Mouse (Mus musculus): Measurements from ENCODE around the gene Pom121l2.

- TF ChIP-seq CTCF (IDR thresholded peaks at IDR 0.05; ENCODE audit: borderline replicate concordance, insufficient read depth, low read length) (no peak), POLR2A (IDR thresholded peaks at IDR 0.05; ENCODE audit: low read depth, low read length) (no peak)
Measured at GRCm38 (mm10) chr13:21996840-21997185, 15.8 kb downstream of the Pom121l2 start.
